Mouse (Mus musculus) cortical plate, adult 2 months (tissue): ENCODE measurements around the gene Gse1. TPM values are rescaled to one million over a fixed set of nuclear protein-coding genes. Genes with fewer than 3 reads are reported as not detected.
A peak's percentile ranks its signal among the peaks of the same experiment; 100 is the strongest.

ENCODE experiments used
- H3K27ac ChIP-seq: fragments of 200-500 bp; 2 replicates; pipeline ENCODE4 v1.5.1; 2012; ENCODE audit warnings: low read length, control low read depth, inconsistent platforms; ENCODE audit not compliant: insufficient read depth
- H3K4me1 ChIP-seq: fragments of 200-500 bp; 2 replicates; pipeline ENCODE4 v1.6.1; 2011; ENCODE audit warnings: low read length; ENCODE audit not compliant: control insufficient read depth, insufficient read depth
- H3K4me3 ChIP-seq: fragments of 200-500 bp; 2 replicates; pipeline ENCODE4 v1.5.1; 2011; ENCODE audit warnings: mild to moderate bottlenecking, low read length, control low read depth; ENCODE audit not compliant: insufficient read depth
- CTCF ChIP-seq: fragments of 200-500 bp; IDR thresholded peaks from 2 replicates; pipeline ENCODE4 v1.5.1; 2011; ENCODE audit warnings: mild to moderate bottlenecking, control low read depth, low read length; ENCODE audit not compliant: insufficient read depth; ENCODE audit errors: extremely low read depth
- POLR2A ChIP-seq: fragments of 200-500 bp; IDR thresholded peaks from 2 replicates; pipeline ENCODE4 v1.6.1; 2011; ENCODE audit warnings: mild to moderate bottlenecking, low read length, control low read depth; ENCODE audit not compliant: insufficient read depth; ENCODE audit errors: extremely low read depth
- polyA plus RNA-seq: library from polyadenylated mRNA; depleted of rRNA; stranded (reverse); fragments of >200 nt; gene quantifications from 2 replicates; pipeline ENCODE4 v1.2.3, GENCODE M21; 2012

Gse1 gene
- polyA plus RNA-seq, 1 experiment = 41.0 TPM

- Histone ChIP-seq H3K4me1 (no peaks in the 10 kb centered on the region), H3K4me3 (no peak overlapping the region), H3K27ac (no peak overlapping the region)
- no peak for TF ChIP-seq POLR2A
- TF ChIP-seq CTCF = no peak
These were observed 2.7 kb upstream of the Gse1 start for GRCm38 (mm10) chr8:120225421-120226151.

GRCm38 (mm10) chr8:120226700-120227577 is 1.3 kb upstream of the Gse1 start:
- TF ChIP-seq POLR2A = no peak
- TF ChIP-seq CTCF = no peak
- Histone ChIP-seq H3K27ac (no peak overlapping the region), H3K4me1 (peaks cover 8% of the 10 kb centered on the region)

GRCm38 (mm10) chr8:120227578-120227876 is 729 bp upstream of the Gse1 start:
- H3K4me1 ChIP-seq = peaks cover 12% of the 10 kb centered on the region
- TF ChIP-seq CTCF (no peak), POLR2A (no peak)
- H3K27ac ChIP-seq = no peak overlapping the region
- peak overlapping the region; percentile 16 for H3K4me3 ChIP-seq

More at GRCm38 (mm10) chr8:120226700-120227577, 1.3 kb upstream of the Gse1 start:
- no peak overlapping the region for H3K4me3 ChIP-seq

GRCm38 (mm10) chr8:120228781-120229573 is 721 bp downstream of the Gse1 start:
- TF ChIP-seq POLR2A (no peak), CTCF (no peak)
- Histone ChIP-seq H3K27ac (no peak overlapping the region), H3K4me1 (peaks cover 14% of the 10 kb centered on the region), H3K4me3 (peak overlapping the region; percentile 35)

- H3K4me1 ChIP-seq = peaks cover 14% of the 10 kb centered on the region
- H3K4me3 ChIP-seq = peak overlapping the region; percentile 35; the same call in 1 of the 2 replicates
- H3K27ac ChIP-seq = no peak overlapping the region
- TF ChIP-seq POLR2A = no peak
- no peak for TF ChIP-seq CTCF
These were observed 1.3 kb downstream of the Gse1 start for GRCm38 (mm10) chr8:120229574-120229916.

GRCm38 (mm10) chr8:120230081-120230480 is 1.8 kb downstream of the Gse1 start:
- H3K4me3 ChIP-seq = peak overlapping the region; percentile 35; the same call in 1 of the 2 replicates
- H3K27ac ChIP-seq = no peak overlapping the region
- no peak for TF ChIP-seq POLR2A
- no peak for TF ChIP-seq CTCF
- peaks cover 14% of the 10 kb centered on the region for H3K4me1 ChIP-seq

- peaks cover 14% of the 10 kb centered on the region for H3K4me1 ChIP-seq
- TF ChIP-seq CTCF (no peak), POLR2A (no peak)
- H3K4me3 ChIP-seq = peak overlapping the region; percentile 35
- no peak overlapping the region for H3K27ac ChIP-seq
These were observed 2.7 kb downstream of the Gse1 start for GRCm38 (mm10) chr8:120230715-120231614.

GRCm38 (mm10) chr8:120231870-120232269 is 3.6 kb downstream of the Gse1 start:
- no peak overlapping the region for H3K27ac ChIP-seq
- TF ChIP-seq POLR2A = no peak
- no peak for TF ChIP-seq CTCF
- H3K4me3 ChIP-seq = peak overlapping the region; percentile 35
- peaks cover 14% of the 10 kb centered on the region for H3K4me1 ChIP-seq
